Mouse (Mus musculus) myocyte (in vitro differentiated cells): ENCODE results near the gene Ric8a. TPM values are rescaled to one million over a fixed set of nuclear protein-coding genes. Genes with fewer than 3 reads are reported as not detected.
A peak's percentile ranks its signal among the peaks of the same experiment; 100 is the strongest.

Experiments
- H3K27me3 ChIP-seq: one replicate; pipeline ENCODE4 v1.6.1; 2011; ENCODE audit not compliant: control insufficient read depth, insufficient read depth, insufficient read length
- H3K36me3 ChIP-seq: one replicate; pipeline ENCODE4 v1.6.1; 2011; ENCODE audit not compliant: control insufficient read depth, insufficient read depth
- H3K4me2 ChIP-seq: one replicate; pipeline ENCODE4 v1.6.1; 2011; ENCODE audit warnings: low read depth, control low read depth
- H3K4me3 ChIP-seq: one replicate; pipeline ENCODE4 v1.5.1; 2011; ENCODE audit warnings: mild to moderate bottlenecking, control low read depth, moderate library complexity
- H3K79me2 ChIP-seq: one replicate; pipeline ENCODE4 v1.6.1; 2011; ENCODE audit not compliant: control insufficient read depth, insufficient read depth
- H3ac ChIP-seq: one replicate; pipeline ENCODE4 v1.6.1; 2011; ENCODE audit not compliant: control insufficient read depth, insufficient read length
- CEBPB ChIP-seq: IDR thresholded peaks from 2 replicates; pipeline ENCODE4 v1.6.1; 2011; ENCODE audit warnings: mild to moderate bottlenecking, moderate library complexity; ENCODE audit not compliant: poor library complexity, insufficient read depth, severe bottlenecking
- E2F4 ChIP-seq: IDR thresholded peaks from one replicate; pipeline ENCODE4 v1.6.1; 2011; ENCODE audit warnings: mild to moderate bottlenecking, control low read depth, moderate library complexity; ENCODE audit not compliant: insufficient read depth
- MAX ChIP-seq: IDR thresholded peaks from one replicate; pipeline ENCODE4 v1.6.1; 2011; ENCODE audit warnings: low read depth, mild to moderate bottlenecking, control low read depth
- MYOD1 ChIP-seq, 3 experiments: IDR thresholded peaks; one replicate each; pipeline ENCODE4 v1.6.1; 2011; ENCODE audit warnings: control low read depth in 2 of 3, low read depth in 2 of 3, mild to moderate bottlenecking in 2 of 3, moderate library complexity in 1 of 3; ENCODE audit not compliant: insufficient read length in 2 of 3, control insufficient read depth in 1 of 3
- MYOG ChIP-seq, 3 experiments: IDR thresholded peaks; one replicate each; pipeline ENCODE4 v1.6.1; 2011; ENCODE audit warnings: control low read depth in 2 of 3, low read depth in 2 of 3, mild to moderate bottlenecking in 2 of 3; ENCODE audit not compliant: insufficient read length in 2 of 3, control insufficient read depth in 1 of 3, insufficient read depth in 1 of 3
- POLR2A ChIP-seq: IDR thresholded peaks from one replicate; pipeline ENCODE4 v1.6.1; 2011; ENCODE audit warnings: low read depth, mild to moderate bottlenecking, control low read depth, moderate library complexity; ENCODE audit not compliant: insufficient read length
- POLR2AphosphoS2 ChIP-seq: IDR thresholded peaks from one replicate; pipeline ENCODE4 v1.6.1; 2011; ENCODE audit warnings: low read depth, control low read depth; ENCODE audit not compliant: insufficient read length
- REST ChIP-seq: IDR thresholded peaks from one replicate; pipeline ENCODE4 v1.6.1; 2011; ENCODE audit warnings: mild to moderate bottlenecking, control low read depth, moderate library complexity; ENCODE audit not compliant: insufficient read depth, insufficient read length
- SRF ChIP-seq: IDR thresholded peaks from one replicate; pipeline ENCODE4 v1.6.1; 2011; ENCODE audit warnings: low read depth; ENCODE audit not compliant: control insufficient read depth, insufficient read length
- TCF12 ChIP-seq: IDR thresholded peaks from one replicate; pipeline ENCODE4 v1.6.1; 2011; ENCODE audit warnings: mild to moderate bottlenecking, control low read depth; ENCODE audit not compliant: poor library complexity, insufficient read depth, severe bottlenecking
- TCF3 ChIP-seq: IDR thresholded peaks from one replicate; pipeline ENCODE4 v1.6.1; 2011; ENCODE audit warnings: low read depth, control low read depth; ENCODE audit not compliant: insufficient read length
- USF1 ChIP-seq: IDR thresholded peaks from one replicate; pipeline ENCODE4 v1.6.1; 2011; ENCODE audit warnings: low read depth, mild to moderate bottlenecking, control low read depth, moderate library complexity
- polyA plus RNA-seq: library from polyadenylated mRNA; unstranded; fragments of >200 nt; fragmentation: generic; extraction: Trizol; gene quantifications from one replicate; pipeline ENCODE4 v1.2.1, GENCODE M21; 2012; ENCODE audit warnings: missing spikeins

Ric8a gene
- polyA plus RNA-seq, 1 experiment: 123 TPM

DNA sequence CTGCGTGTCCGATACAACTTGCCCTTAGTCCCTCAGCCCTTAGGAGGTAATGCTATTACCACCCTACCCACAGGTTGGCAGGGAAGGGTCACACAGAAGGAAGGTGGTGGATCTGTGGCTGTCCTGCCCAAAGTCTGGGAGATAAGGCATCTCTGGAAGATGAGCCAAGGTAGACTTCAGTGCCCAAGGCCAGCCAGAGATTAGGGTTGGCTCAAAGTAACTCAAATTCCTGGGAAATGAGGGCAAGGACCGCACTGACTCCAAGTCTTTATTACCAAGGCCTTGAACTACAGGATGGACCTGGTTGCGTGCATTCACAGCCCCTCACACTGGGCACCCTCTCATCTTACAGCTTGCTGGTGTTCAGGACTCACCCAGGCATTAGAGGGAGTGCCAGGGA, 4.8 kb upstream of the Ric8a start:
- Histone ChIP-seq H3K4me3 (no peak overlapping the region), H3K27me3 (no peaks in the 10 kb centered on the region), H3K4me2 (no peak overlapping the region), H3K79me2 (peaks cover 21% of the 10 kb centered on the region), H3K36me3 (peaks cover 6% of the 10 kb centered on the region), H3ac (no peak overlapping the region)
- no peak for TF ChIP-seq CEBPB
- TF ChIP-seq USF1: no peak
- TF ChIP-seq TCF12: no peak
- no peak for TF ChIP-seq SRF
- TF ChIP-seq POLR2AphosphoS2: no peak

DNA sequence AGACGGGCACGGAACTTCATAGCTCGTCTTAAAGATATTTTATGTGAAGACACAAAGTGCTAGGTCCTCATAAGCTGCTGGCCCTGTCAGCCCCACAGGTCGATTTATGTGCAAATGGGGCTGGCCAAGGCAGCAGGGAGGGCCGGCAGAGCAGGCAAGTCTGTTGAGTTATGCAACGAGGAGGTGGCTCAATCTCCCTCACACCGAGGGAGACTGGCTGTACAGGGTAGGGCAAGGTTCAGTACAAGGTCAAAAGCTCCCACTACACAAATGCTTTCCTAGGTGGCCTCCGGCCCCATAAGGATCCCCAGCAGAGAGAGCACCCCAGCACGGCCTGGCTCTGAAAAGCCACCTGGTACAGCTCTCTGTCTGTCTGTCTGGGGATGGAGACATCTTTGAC, 3.4 kb upstream of the Ric8a start:
- no peak for TF ChIP-seq TCF3
- Histone ChIP-seq H3K36me3 (peaks cover 6% of the 10 kb centered on the region), H3K4me2 (no peak overlapping the region), H3ac (no peak overlapping the region), H3K27me3 (no peaks in the 10 kb centered on the region), H3K4me3 (no peak overlapping the region), H3K79me2 (peaks cover 31% of the 10 kb centered on the region)

DNA sequence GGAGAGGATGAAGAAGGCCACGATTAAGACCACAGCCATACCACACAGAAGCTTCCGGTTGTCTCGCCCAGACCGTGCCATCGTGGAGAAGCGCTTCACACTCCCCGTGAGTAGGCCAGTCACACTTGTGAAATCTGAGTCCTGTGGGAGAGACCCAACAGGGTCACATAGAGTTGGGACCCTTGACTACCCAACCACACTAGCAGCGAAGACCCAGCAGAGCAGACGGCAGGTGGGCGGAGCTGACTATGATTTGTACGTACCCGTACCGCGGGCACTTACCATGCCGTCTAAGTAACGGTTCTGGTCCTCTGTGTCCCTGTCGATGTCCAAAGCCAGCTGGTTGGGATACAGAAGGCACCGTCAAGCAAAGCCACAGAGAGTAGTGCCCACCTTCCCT, 2.3 kb upstream of the Ric8a start:
- H3K27me3 ChIP-seq: no peaks in the 10 kb centered on the region
- H3K79me2 ChIP-seq: peaks cover 42% of the 10 kb centered on the region
- H3ac ChIP-seq: no peak overlapping the region
- no peak overlapping the region for H3K4me2 ChIP-seq
- peak overlapping the region; percentile 97 for H3K4me3 ChIP-seq
- peaks cover 6% of the 10 kb centered on the region for H3K36me3 ChIP-seq
- TF ChIP-seq POLR2A: no peak
- no peak for TF ChIP-seq TCF12
- TF ChIP-seq USF1: no peak
- TF ChIP-seq MYOD1 (IDR thresholded peaks at IDR 0.05; ENCODE audit: control insufficient read depth in 1 of 3, insufficient read length in 2 of 3, low read depth in 2 of 3): no peak
- TF ChIP-seq SRF: no peak
- no peak for TF ChIP-seq CEBPB
- TF ChIP-seq POLR2AphosphoS2: no peak
- no peak for TF ChIP-seq MAX
- no peak for TF ChIP-seq TCF3
- TF ChIP-seq REST: no peak
- no peak for TF ChIP-seq E2F4
- TF ChIP-seq MYOG (IDR thresholded peaks at IDR 0.05; ENCODE audit: control insufficient read depth in 1 of 3, insufficient read depth in 1 of 3, insufficient read length in 2 of 3, low read depth in 2 of 3): no peak

DNA sequence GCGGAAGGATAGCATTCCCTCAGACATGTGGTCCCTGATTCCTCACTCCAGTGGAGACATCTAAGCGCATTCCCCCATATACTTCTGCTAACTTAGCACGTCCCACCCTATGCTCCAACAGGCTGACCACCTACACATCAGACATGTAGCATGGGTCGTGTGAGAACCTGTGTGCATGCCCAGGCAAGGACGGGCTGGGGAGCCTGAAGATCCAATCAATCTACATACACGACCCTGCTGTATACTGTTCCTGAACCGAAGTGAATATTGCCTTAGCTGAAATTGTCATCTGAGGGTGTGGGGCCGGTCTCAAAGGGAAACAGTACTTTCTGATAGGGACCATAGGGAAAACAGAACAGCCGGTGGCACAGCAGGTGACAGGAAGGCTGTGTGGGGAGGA, 1.6 kb upstream of the Ric8a start:
- H3K4me2 ChIP-seq: peak overlapping the region; percentile 75
- H3K4me3 ChIP-seq: peak overlapping the region; percentile 97
- H3K36me3 ChIP-seq: peaks cover 6% of the 10 kb centered on the region
- H3K27me3 ChIP-seq: no peaks in the 10 kb centered on the region
- TF ChIP-seq MYOD1 (IDR thresholded peaks at IDR 0.05; ENCODE audit: control insufficient read depth in 1 of 3, insufficient read length in 2 of 3, low read depth in 2 of 3): no peak
- no peak for TF ChIP-seq USF1
- no peak for TF ChIP-seq REST
- TF ChIP-seq TCF12: no peak
- H3ac ChIP-seq: peak overlapping the region; percentile 39
- peaks cover 44% of the 10 kb centered on the region for H3K79me2 ChIP-seq

DNA sequence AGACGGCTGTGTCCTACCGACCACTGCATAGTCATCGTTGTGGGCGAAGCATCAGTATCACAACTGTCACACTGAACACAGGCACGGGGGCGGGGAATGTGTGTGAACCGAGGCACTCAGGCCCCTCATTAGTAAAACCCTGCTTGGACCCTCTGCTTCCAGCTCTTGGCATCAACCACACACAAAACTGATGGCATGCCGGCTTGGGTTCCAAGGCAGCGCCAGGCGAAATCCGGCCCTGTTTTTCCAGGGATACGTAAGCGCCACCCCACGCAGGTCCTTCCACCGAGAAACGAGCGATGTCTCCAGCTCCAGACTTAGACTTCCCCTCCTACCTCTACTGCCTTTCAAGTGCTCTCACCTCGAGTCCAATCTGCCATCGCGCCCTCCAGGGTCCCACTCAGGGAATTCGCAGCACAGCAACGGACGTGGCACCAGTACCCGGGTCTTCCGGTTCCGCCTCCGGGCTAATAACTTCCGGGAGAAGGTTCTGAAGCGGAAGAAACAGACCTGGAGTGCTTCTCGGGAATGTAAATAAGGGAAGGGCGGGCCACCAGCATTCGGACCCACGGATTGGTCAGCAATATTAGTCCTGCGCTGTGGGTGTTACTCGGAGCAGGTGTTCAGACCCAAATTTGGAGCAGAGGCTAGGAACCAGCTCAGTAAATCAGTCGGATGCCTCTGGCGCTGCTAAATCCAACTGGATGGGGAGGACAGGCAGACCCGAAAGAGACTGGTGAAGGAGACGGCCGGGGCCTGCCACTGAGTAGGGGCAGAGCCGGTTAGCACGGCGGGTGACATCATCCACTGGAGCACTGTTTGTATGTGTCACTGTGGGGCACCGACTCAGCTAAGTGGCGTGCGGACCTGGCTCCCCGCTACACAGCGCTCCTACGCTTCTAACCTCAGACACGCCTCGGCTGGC, 635 bp upstream of the Ric8a start, which contains the start of gene Gm45785:
Gene Gm45785 (minus strand): TSS at position 472 of the 925 bp plus-strand sequence.
- TF ChIP-seq MYOG (IDR thresholded peaks at IDR 0.05; ENCODE audit: control insufficient read depth in 1 of 3, insufficient read depth in 1 of 3, insufficient read length in 2 of 3, low read depth in 2 of 3) (peak in 1 of 3 experiments; percentile 64), SRF (peak; percentile 87), TCF3 (no peak), MYOD1 (IDR thresholded peaks at IDR 0.05; ENCODE audit: control insufficient read depth in 1 of 3, insufficient read length in 2 of 3, low read depth in 2 of 3) (peak; percentile 13 to 64 (median 47)), MAX (no peak), E2F4 (no peak), POLR2AphosphoS2 (peak; percentile 67), POLR2A (peak; percentile 76), USF1 (no peak), CEBPB (no peak), REST (no peak), TCF12 (no peak)
- peaks cover 54% of the 10 kb centered on the region for H3K79me2 ChIP-seq
- H3ac ChIP-seq: peak within 1 kb of the TSS; percentile 39
- peaks cover 14% of the 10 kb centered on the region for H3K36me3 ChIP-seq
- peak within 1 kb of the TSS; percentile 84 for H3K4me2 ChIP-seq
- H3K27me3 ChIP-seq: no peaks in the 10 kb centered on the region
- peak within 1 kb of the TSS; percentile 97 for H3K4me3 ChIP-seq
